In the genomic region with DNA sequence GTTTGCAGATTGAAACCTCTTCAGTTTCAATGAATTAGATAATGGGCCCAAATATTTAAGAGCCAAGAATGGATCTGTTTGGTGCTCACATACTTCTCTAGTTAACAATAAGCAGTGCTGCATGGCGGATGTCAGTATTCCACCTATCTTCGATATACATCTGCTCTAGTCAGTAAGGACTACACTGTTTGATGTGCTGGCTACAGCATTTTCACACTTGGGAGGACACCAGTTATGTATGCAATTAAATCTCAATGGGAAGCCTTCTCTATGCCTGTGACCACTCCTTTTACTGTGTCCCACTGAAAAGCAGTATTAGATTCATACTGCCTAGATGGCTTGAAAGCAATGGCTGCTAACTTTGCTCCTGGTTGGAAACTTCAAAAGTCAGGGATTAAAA, we compare ENCODE assay signal across 16 mouse cellular contexts.
"Had no signal": no experiment of that assay in that cellular context is flagged by ENCODE, and none has a peak within 500 bp of the region (broad histone marks: within the 10 kb centered on the region; RNA-seq: fewer than 3 reads in every experiment).

No protein-coding gene starts in this region.

- H3K27me3 ChIP-seq: limb, embryonic 12.5 days; limb, embryonic 15.5 days; liver, embryonic 13.5 days; megakaryocyte, embryonic 14.5 days; midbrain, embryonic 13.5 days; neural tube, embryonic 13.5 days had no signal

- H3K36me3 ChIP-seq: limb, embryonic 12.5 days; limb, embryonic 15.5 days; liver, embryonic 13.5 days; midbrain, embryonic 10.5 days; midbrain, embryonic 13.5 days; neural tube, embryonic 13.5 days had no signal

- H3K4me3 ChIP-seq: limb, embryonic 12.5 days; limb, embryonic 15.5 days; liver, embryonic 13.5 days; megakaryocyte, embryonic 14.5 days; midbrain, embryonic 10.5 days; midbrain, embryonic 13.5 days; myocyte; neural tube, embryonic 13.5 days had no signal

- H3K4me2 ChIP-seq: limb, embryonic 12.5 days; limb, embryonic 15.5 days; liver, embryonic 13.5 days; lung, embryonic 14.5 days; midbrain, embryonic 13.5 days; neural tube, embryonic 13.5 days had no signal

- DNase-seq: kidney, adult 18-20 months; kidney, postnatal 10 days; kidney, postnatal 36 days; left cerebral cortex, postnatal 4 days; liver, embryonic 13.5 days; lung, embryonic 14.5 days; thymus, postnatal 25 days had no signal

- H3K27ac ChIP-seq: limb, embryonic 12.5 days; limb, embryonic 15.5 days; liver, embryonic 13.5 days; midbrain, embryonic 10.5 days; midbrain, embryonic 13.5 days; neural tube, embryonic 13.5 days had no signal

- ATAC-seq: lung, postnatal 0 days; midbrain, embryonic 13.5 days; midbrain, embryonic 16.5 days had no signal

- H3K9ac ChIP-seq: limb, embryonic 12.5 days; limb, embryonic 15.5 days; liver, embryonic 13.5 days; lung, embryonic 14.5 days; midbrain, embryonic 13.5 days; neural tube, embryonic 13.5 days had no signal

- H3K9me3 ChIP-seq: limb, embryonic 12.5 days; limb, embryonic 15.5 days; liver, embryonic 13.5 days; megakaryocyte, embryonic 14.5 days; midbrain, embryonic 10.5 days; midbrain, embryonic 13.5 days; neural tube, embryonic 13.5 days had no signal

- H3K4me1 ChIP-seq: limb, embryonic 12.5 days; limb, embryonic 15.5 days; liver, embryonic 13.5 days; midbrain, embryonic 10.5 days; midbrain, embryonic 13.5 days; neural tube, embryonic 13.5 days had no signal
